Mouse (Mus musculus) gastrocnemius, adult 8-10 months (tissue): Measurements from ENCODE around the gene Ndufv1. TPM values are rescaled to one million over a fixed set of nuclear protein-coding genes. Genes with fewer than 3 reads are reported as not detected.
"Not testable (repeated sequence)": the region's sequence is repeated elsewhere in the genome, so short reads cannot be mapped to it uniquely, and the experiment has no call there.

Source experiments
- DNase-seq, 2 experiments: peaks; one replicate each; pipeline ENCODE4 v3.0.0; 2022; ENCODE audit warnings: low spot score in 2 of 2
- total RNA-seq, 4 experiments: library from RNA; stranded (reverse); gene quantifications; 2 replicates each; pipeline ENCODE4 v1.2.4; 2022

The Ndufv1 gene
- total RNA-seq, 4 experiments from 2014 or later, result 435 to 477 (median 462) TPM

DNA sequence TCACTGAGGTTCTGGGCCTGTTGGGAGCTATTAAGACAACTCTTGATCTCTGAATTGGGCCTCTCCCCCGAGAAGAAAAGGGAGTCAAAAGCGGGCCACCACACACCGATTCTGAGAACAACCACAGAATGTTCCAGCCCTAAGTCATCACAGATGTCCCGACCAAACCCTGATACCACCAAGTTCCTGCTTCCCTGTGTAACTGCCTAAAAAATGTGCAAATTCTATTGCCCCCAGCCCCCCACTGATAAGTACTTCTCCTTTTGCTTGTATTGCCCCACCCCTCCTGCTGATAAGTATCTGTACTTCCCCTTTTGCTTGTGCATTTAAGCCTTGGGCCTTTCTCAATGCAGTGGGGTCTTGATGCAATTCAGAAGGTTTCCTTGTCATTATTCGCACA is 31.5 kb upstream of the Ndufv1 start:
- DNase-seq, result not testable (repeated sequence)

DNA sequence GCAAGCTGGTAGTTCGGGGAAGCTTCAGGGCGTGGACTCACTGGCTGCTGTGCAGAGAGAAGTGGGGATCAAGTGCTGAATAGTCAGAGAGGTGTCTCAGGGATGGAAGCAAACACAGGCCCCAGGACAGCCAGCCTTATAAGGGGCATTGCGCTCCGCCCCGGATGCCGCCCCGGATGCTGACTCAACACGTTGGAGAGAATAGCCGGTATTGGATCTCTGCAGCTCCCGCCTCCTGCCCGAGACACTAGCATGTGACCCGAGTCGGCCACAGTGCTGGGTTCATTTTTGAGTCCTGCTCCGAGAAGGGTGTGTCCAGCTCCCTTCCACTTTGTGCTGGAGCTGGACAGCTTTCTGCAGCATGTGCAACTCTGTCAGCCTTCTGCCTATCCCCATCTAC is 29.5 kb upstream of the Ndufv1 start:
- peak; percentile 56 to 74 for DNase-seq

DNA sequence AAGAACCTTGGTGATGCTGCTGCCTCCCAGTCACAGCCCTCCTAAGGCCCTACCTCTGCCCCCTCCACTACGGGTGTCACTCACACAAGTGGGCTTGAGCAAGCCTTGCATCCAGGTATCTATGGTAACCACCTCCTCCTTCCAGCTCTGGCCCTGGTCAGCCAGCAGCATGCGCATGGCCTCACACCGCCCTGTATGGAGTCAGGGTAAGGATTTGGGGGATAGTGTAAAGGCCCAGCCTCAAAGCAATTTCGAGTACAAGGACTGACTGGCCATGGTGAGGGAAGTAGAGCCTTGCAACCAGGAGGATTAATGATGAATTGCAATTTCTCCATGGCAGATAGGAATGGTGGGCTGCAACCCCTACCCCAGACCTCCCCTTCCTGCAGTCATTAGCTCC is 28.9 kb upstream of the Ndufv1 start:
- not testable (repeated sequence) for DNase-seq

GRCm38 (mm10) chr19:4040941-4041340 is 28.3 kb upstream of the Ndufv1 start:
- not testable (repeated sequence) for DNase-seq

GRCm38 (mm10) chr19:4037788-4038232 is 25.2 kb upstream of the Ndufv1 start, which contains the start of gene Gstp1:
Gstp1 (minus strand) TSS chr19:4037985.
- DNase-seq, result peak; percentile 83 to 88

DNA sequence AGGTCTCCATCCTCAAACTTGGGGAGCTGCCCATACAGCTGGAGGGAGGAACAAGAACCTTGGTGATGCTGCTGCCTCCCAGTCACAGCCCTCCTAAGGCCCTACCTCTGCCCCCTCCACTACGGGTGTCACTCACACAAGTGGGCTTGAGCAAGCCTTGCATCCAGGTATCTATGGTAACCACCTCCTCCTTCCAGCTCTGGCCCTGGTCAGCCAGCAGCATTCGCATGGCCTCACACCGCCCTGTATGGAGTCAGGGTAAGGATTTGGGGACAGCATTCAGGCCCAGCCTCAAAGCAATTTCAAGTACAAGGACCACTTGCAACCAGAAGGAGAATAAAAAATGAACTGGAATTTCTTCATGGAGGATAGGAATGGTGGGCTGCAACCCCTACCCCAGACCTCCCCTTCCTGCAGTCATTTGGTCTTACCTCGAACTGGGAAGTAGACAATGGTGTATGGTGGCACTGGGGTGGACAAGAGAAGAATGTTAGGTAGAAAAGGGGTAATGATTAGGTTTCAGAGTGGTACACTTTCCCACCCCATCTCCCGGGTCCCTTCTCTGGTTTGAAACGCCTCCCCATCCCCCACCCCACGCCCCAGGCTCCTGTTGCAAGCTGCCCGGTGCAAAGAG is 24.7 kb upstream of the Ndufv1 start:
- DNase-seq, result not testable (repeated sequence)

- no peak for DNase-seq
These were observed 23.9 kb upstream of the Ndufv1 start for GRCm38 (mm10) chr19:4036327-4037045.

GRCm38 (mm10) chr19:4033742-4034141 is 21.1 kb upstream of the Ndufv1 start:
- no peak for DNase-seq

DNA sequence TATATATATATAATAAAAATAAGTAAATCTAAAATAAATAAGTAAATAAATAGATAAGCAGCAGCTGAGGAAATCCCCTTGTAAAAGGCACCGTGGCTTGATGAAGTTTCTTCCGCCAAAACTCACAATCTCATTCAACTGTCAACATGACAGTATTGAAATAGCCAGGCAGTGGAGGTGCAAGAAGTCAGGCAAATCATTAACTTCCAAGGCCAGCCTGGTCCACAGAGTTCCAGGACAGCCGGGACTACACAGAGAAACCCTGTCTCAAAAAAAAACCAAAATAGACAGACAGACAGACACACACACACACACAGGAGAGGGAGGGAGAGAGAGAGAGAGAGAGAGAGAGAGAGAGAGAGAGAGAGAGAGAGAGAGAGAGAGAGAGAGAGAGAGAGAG is 20.7 kb upstream of the Ndufv1 start:
- DNase-seq, result no peak

- no peak for DNase-seq
These were observed 20.1 kb upstream of the Ndufv1 start for GRCm38 (mm10) chr19:4032668-4033067.

GRCm38 (mm10) chr19:4027576-4027975 is 15.0 kb upstream of the Ndufv1 start:
- DNase-seq, result no peak

DNA sequence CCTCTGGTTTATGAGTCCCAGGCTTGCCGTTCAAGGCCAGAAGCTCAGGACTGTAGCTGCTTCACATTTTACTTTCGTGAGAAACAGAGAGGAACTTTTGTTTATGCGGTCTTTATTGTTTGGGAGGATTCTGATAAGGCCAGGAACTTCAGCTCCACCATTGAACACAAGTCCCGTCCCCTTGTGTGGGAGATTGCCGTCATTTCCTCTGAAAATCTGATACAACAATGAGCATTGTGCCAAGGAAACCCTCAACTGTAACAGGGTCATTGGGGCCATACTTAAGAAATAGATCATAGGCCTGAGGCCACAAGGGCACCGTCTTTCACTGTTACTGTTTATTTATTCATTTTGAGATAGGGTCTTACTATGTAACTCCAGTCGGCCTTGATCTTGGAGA is 10.6 kb upstream of the Ndufv1 start:
- no peak for DNase-seq

GRCm38 (mm10) chr19:4018743-4019583 is 6.4 kb upstream of the Ndufv1 start:
- DNase-seq, result peak; percentile 75 to 82

- DNase-seq, result no peak
These were observed 5.4 kb upstream of the Ndufv1 start for GRCm38 (mm10) chr19:4017921-4018587.

DNA sequence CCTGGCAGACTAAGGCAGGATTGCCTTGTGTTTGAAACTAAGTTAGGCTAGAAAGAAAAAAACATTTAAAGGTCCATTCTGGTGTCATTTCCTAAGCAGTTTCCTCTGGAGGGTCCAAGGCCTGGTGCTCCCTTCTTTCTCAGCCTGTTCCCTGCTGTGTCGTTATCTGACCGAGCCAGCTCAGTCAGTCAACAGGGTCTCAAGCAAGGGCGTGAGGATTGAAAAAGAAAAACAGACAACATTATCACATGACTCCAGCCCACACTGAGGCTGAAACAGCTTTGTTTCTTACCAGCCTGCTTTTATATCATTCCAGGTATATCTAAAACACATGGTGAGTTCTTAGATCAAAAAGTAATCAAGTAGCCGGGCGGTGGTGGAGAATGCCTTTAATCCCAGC is 3.0 kb upstream of the Ndufv1 start:
- DNase-seq, result no peak

GRCm38 (mm10) chr19:4014802-4015201 is 2.2 kb upstream of the Ndufv1 start:
- DNase-seq, result no peak

GRCm38 (mm10) chr19:4013066-4013465 is 460 bp upstream of the Ndufv1 start:
- no peak for DNase-seq

DNA sequence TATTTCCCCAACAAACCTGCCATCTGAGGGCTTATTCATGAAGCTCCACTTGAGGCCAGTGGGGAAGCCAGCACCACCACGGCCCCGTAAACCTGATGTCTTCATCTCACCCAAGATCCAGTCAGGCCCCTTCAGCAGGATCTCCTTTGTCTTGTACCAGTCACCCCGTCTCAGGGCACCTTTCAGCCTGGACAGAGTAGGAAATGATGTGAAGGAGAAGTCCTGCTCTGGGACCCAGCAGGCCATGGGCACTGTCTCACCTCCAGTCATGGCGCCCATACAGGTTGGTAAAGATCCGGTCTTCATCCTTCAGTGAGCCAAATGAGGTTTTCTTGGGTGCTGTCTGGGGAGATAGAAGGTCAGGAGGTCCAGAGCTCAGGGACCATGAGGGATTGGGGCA is 1.5 kb downstream of the Ndufv1 start:
- no peak for DNase-seq

GRCm38 (mm10) chr19:4005971-4006370 is 6.6 kb downstream of the Ndufv1 start:
- no peak for DNase-seq

GRCm38 (mm10) chr19:4005091-4005490 is 7.5 kb downstream of the Ndufv1 start:
- DNase-seq, result no peak

- no peak for DNase-seq
These were observed 8.3 kb downstream of the Ndufv1 start for GRCm38 (mm10) chr19:4004331-4004730.
